Mouse (Mus musculus) stomach, postnatal 0 days (tissue): Measurements from ENCODE around the gene Adamtsl4.

Source experiments
- CTCF ChIP-seq: IDR thresholded peaks from 2 replicates; pipeline ENCODE4 v1.5.1; 2016; ENCODE audit warnings: antibody characterized with exemption, low read depth, mild to moderate bottlenecking, moderate library complexity
- EP300 ChIP-seq: optimal IDR thresholded peaks from 2 replicates; pipeline ENCODE3; 2016; ENCODE audit warnings: antibody characterized with exemption

- TF ChIP-seq CTCF (no peak), EP300 (no peak)
These were observed 36.1 kb downstream of the Adamtsl4 start for GRCm38 (mm10) chr3:95651391-95652203.
